Mouse (Mus musculus) CH12.LX (cell line): Measurements from ENCODE around the gene Atp4b. TPM values are rescaled to one million over a fixed set of nuclear protein-coding genes. Genes with fewer than 3 reads are reported as not detected.

Experiments used
- DNase-seq: peaks from one replicate; pipeline ENCODE4 v3.0.0-alpha.2; 2013; ENCODE audit errors: extremely low read depth
- H3K27ac ChIP-seq: 2 replicates; pipeline ENCODE4 v1.5.1; 2012; ENCODE audit warnings: low read depth, mild to moderate bottlenecking, control low read depth, moderate library complexity; ENCODE audit not compliant: insufficient read depth
- H3K27me3 ChIP-seq: replicated peaks from 2 replicates; pipeline ENCODE3; 2012; ENCODE audit warnings: inconsistent platforms
- H3K36me3 ChIP-seq, 2 experiments: replicated peaks in 1 of 2; 2 replicates each; pipeline versions ENCODE3 to v1.6.1; 2012; ENCODE audit warnings: inconsistent platforms in 1 of 2, low read length in 1 of 2, mild to moderate bottlenecking in 1 of 2, mixed read lengths in 1 of 2, moderate library complexity in 1 of 2; ENCODE audit not compliant: control insufficient read depth in 1 of 2, insufficient read depth in 1 of 2
- H3K4me1 ChIP-seq, 2 experiments: 2 replicates each; pipeline ENCODE4 v1.6.1; 2012; ENCODE audit warnings: inconsistent platforms in 1 of 2, moderate library complexity in 1 of 2; ENCODE audit not compliant: insufficient read depth in 2 of 2, control insufficient read depth in 1 of 2
- H3K4me2 ChIP-seq: 2 replicates; pipeline ENCODE4 v1.6.1; 2012; ENCODE audit warnings: low read depth, mild to moderate bottlenecking, control low read depth; ENCODE audit not compliant: poor library complexity, insufficient read depth, severe bottlenecking
- H3K4me3 ChIP-seq, 3 experiments: fragments of 150-350 bp in 1 of 3; sonication (generic) in 1 of 3; replicated peaks in 1 of 3; 2 replicates each; pipeline versions ENCODE3 to v1.5.1; 2011 to 2012; ENCODE audit warnings: low read depth in 2 of 3, low read length in 2 of 3, mild to moderate bottlenecking in 2 of 3, moderate library complexity in 2 of 3, control low read depth in 1 of 3, improper control_type of control experiment in 1 of 3, inconsistent platforms in 1 of 3, mixed read lengths in 1 of 3; ENCODE audit not compliant: poor library complexity in 1 of 3
- H3K79me2 ChIP-seq: replicated peaks from 2 replicates; pipeline ENCODE4 v1.6.1; 2012; ENCODE audit warnings: mild to moderate bottlenecking, moderate library complexity; ENCODE audit not compliant: control insufficient read depth, poor library complexity, insufficient read depth, severe bottlenecking; ENCODE audit errors: extremely low read depth
- H3K9ac ChIP-seq: 2 replicates; pipeline ENCODE4 v1.6.1; 2012; ENCODE audit warnings: low read depth, mild to moderate bottlenecking, control low read depth, moderate library complexity; ENCODE audit not compliant: insufficient read depth
- H3K9me3 ChIP-seq: replicated peaks from 2 replicates; pipeline ENCODE3; 2012; ENCODE audit warnings: low read length, inconsistent platforms, mixed read lengths
- BHLHE40 ChIP-seq: IDR thresholded peaks from 2 replicates; pipeline ENCODE4 v1.6.1; 2011; ENCODE audit warnings: mild to moderate bottlenecking, low read depth, low read length, improper control_type of control experiment
- CHD1 ChIP-seq: IDR thresholded peaks from 2 replicates; pipeline ENCODE4 v1.6.1; 2012; ENCODE audit warnings: low read depth, low read length, improper control_type of control experiment, inconsistent platforms
- CHD2 ChIP-seq: IDR thresholded peaks from 2 replicates; pipeline ENCODE4 v1.6.1; 2011; ENCODE audit warnings: low read length, improper control_type of control experiment
- EP300 ChIP-seq: IDR thresholded peaks from 2 replicates; pipeline ENCODE4 v1.6.1; 2011; ENCODE audit warnings: low read length, improper control_type of control experiment
- JUN ChIP-seq: IDR thresholded peaks from 2 replicates; pipeline ENCODE4 v1.6.1; 2011; ENCODE audit warnings: low read depth, mild to moderate bottlenecking, low read length, improper control_type of control experiment, moderate library complexity; ENCODE audit not compliant: insufficient read depth
- KAT2A ChIP-seq: IDR thresholded peaks from 2 replicates; pipeline ENCODE4 v1.6.1; 2012; ENCODE audit warnings: low read length, improper control_type of control experiment, inconsistent platforms; ENCODE audit not compliant: insufficient replicate concordance
- MAX ChIP-seq: IDR thresholded peaks from 2 replicates; pipeline ENCODE4 v1.6.1; 2011; ENCODE audit warnings: low read length, improper control_type of control experiment
- MAZ ChIP-seq: IDR thresholded peaks from 2 replicates; pipeline ENCODE4 v1.6.1; 2012; ENCODE audit warnings: low read depth, mild to moderate bottlenecking, inconsistent platforms, low read length, improper control_type of control experiment, moderate library complexity
- MEF2A ChIP-seq: IDR thresholded peaks from 2 replicates; pipeline ENCODE4 v1.6.1; 2014; ENCODE audit warnings: low read depth, mild to moderate bottlenecking, inconsistent platforms, low read length, improper control_type of control experiment, borderline replicate concordance
- MYC ChIP-seq: IDR thresholded peaks from 2 replicates; pipeline ENCODE4 v1.6.1; 2011; ENCODE audit warnings: low read depth, mild to moderate bottlenecking, improper control_type of control experiment, low read length
- NELFE ChIP-seq: IDR thresholded peaks from 2 replicates; pipeline ENCODE4 v1.6.1; 2011; ENCODE audit warnings: low read depth, low read length, improper control_type of control experiment
- POLR2A ChIP-seq: IDR thresholded peaks from 2 replicates; pipeline ENCODE4 v1.6.1; 2011; ENCODE audit warnings: low read depth, mild to moderate bottlenecking, improper control_type of control experiment, low read length
- RAD21 ChIP-seq: IDR thresholded peaks from 2 replicates; pipeline ENCODE4 v1.6.1; 2011; ENCODE audit warnings: low read depth, mild to moderate bottlenecking, low read length, improper control_type of control experiment, moderate library complexity
- UBTF ChIP-seq: IDR thresholded peaks from 2 replicates; pipeline ENCODE4 v1.6.1; 2012; ENCODE audit warnings: low read depth, mild to moderate bottlenecking, inconsistent platforms, low read length, improper control_type of control experiment, moderate library complexity
- USF1 ChIP-seq: IDR thresholded peaks from 2 replicates; pipeline ENCODE4 v1.6.1; 2014; ENCODE audit warnings: low read depth, mild to moderate bottlenecking, inconsistent platforms, low read length, improper control_type of control experiment
- USF2 ChIP-seq: conservative IDR thresholded peaks from 2 replicates; pipeline ENCODE4 v1.6.1; 2011; ENCODE audit warnings: low read depth, low read length, improper control_type of control experiment
- ZC3H11A ChIP-seq: IDR thresholded peaks from 2 replicates; pipeline ENCODE4 v1.6.1; 2012; ENCODE audit warnings: low read depth, mild to moderate bottlenecking, inconsistent platforms, low read length, improper control_type of control experiment
- ZKSCAN1 ChIP-seq: IDR thresholded peaks from 2 replicates; pipeline ENCODE4 v1.6.1; 2012; ENCODE audit warnings: low read depth, inconsistent platforms, low read length, improper control_type of control experiment, borderline replicate concordance
- dilution Hi-C: fragments of 300-500 bp; cut with MboI; formaldehyde crosslinking; loops from 2 replicates; pipeline ENCODE4 v1.14.3; 2020; ENCODE audit warnings: low sequenced_read_pairs; ENCODE audit not compliant: extremely low pct_unique_long_range_greater_than_20kb, extremely low pct_ligation_motif_present
- in situ Hi-C: fragments of 300-500 bp; cut with MboI; formaldehyde crosslinking; loops from 3 replicates; pipeline ENCODE4 v1.14.3; 2019; ENCODE audit warnings: low sequenced_read_pairs, low pct_ligation_motif_present, low pct_unique_long_range_greater_than_20kb, mixed read lengths
- polyA plus RNA-seq: library from polyadenylated mRNA; unstranded; fragments of >175 nt; gene quantifications from 2 replicates; pipeline ENCODE4 v1.2.1, GENCODE M21; 2012; ENCODE audit warnings: low read depth; ENCODE audit not compliant: insufficient read length
- total RNA-seq, 2 experiments: library from RNA; depleted of rRNA; stranded (reverse); fragments of 300-350 nt in 1 of 2; fragments of >200 nt in 1 of 2; gene quantifications; 2 replicates each; pipeline ENCODE4 v1.2.3; 2012 to 2014

Gene Atp4b
- total and polyA plus RNA-seq, 3 experiments: not detected

GRCm38 (mm10) chr8:13387728-13388127, 8.9 kb downstream of the Atp4b start:
- H3K9ac ChIP-seq: no peak overlapping the region
- TF ChIP-seq KAT2A: no peak
- TF ChIP-seq CHD2: no peak
- no peak for TF ChIP-seq RAD21
- no peak for TF ChIP-seq USF1
- no peak for TF ChIP-seq POLR2A
- peak; percentile 40; the same call in 1 of the 2 replicates for TF ChIP-seq BHLHE40
- TF ChIP-seq EP300: no peak
- TF ChIP-seq NELFE: no peak
- no peak for TF ChIP-seq MYC
- TF ChIP-seq MAX: peak; percentile 70
- TF ChIP-seq ZKSCAN1: no peak
- no peak for TF ChIP-seq MEF2A
- no peak for TF ChIP-seq UBTF
- TF ChIP-seq, all 38 proteins: peak for 2
- Histone ChIP-seq H3K4me1 (peaks cover 8 to 23% of the 10 kb centered on the region in 2 experiments), H3K4me2 (no peak overlapping the region), H3K27ac (no peak overlapping the region), H3K4me3 (no peak overlapping the region), H3K79me2 (no peaks in the 10 kb centered on the region), H3K36me3 (no peaks in the 10 kb centered on the region), H3K9me3 (peaks cover 4% of the 10 kb centered on the region), H3K27me3 (no peaks in the 10 kb centered on the region)
- in situ Hi-C loops (no loop called here), dilution Hi-C loops (no loop called here)
- no peak for DNase-seq

- H3K36me3 ChIP-seq: no peaks in the 10 kb centered on the region
- H3K79me2 ChIP-seq: no peaks in the 10 kb centered on the region
- dilution Hi-C loops (no loop called here), in situ Hi-C loops (no loop called here)
- TF ChIP-seq UBTF (no peak), NELFE (no peak), CHD2 (no peak), ZC3H11A (no peak), JUN (no peak), RAD21 (no peak), CHD1 (no peak), USF2 (no peak), MAX (no peak), MAZ (no peak), POLR2A (no peak)
- H3K4me1 ChIP-seq: peaks cover 17 to 36% of the 10 kb centered on the region in 2 experiments
- peaks cover 4% of the 10 kb centered on the region for H3K9me3 ChIP-seq
- no peak overlapping the region for H3K4me2 ChIP-seq
- H3K9ac ChIP-seq: no peak overlapping the region
- H3K27ac ChIP-seq: no peak overlapping the region
- no peaks in the 10 kb centered on the region for H3K27me3 ChIP-seq
- no peak for DNase-seq
- no peak overlapping the region for H3K4me3 ChIP-seq
Measured at GRCm38 (mm10) chr8:13386366-13386765, 10.3 kb downstream of the Atp4b start.
